Mouse (Mus musculus): ENCODE data around the gene Tlr3.

Tlr3 gene

GRCm38 (mm10) chr8:45410882-45411281, at the start of gene Tlr3:
TSS of gene Tlr3 (minus strand) at chr8:45411080.
- DNase-seq: peak; percentile 11

- DNase-seq: no peak
These were observed 47.0 kb upstream of the Tlr3 start for GRCm38 (mm10) chr8:45457874-45458273.

DNA sequence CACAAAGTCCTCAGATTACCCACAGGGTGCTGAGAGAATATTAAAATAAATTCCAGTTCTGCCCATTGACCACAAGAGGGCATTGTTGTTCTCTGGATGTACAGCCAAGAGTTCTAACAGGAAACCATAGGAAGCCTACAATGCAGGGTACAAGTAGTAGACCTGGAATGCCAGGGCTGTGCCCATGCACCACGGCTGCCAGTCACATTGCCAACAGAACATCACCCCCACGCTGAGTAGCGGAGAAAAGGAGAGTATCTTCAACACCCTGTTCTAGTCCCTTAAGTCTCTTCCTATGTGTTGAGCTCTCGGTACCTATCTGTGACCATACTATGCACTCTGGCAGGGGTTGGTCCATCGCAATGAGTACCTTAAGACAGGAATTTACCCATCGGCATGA, 43.5 kb upstream of the Tlr3 start:
- DNase-seq: peak; percentile 53

DNA sequence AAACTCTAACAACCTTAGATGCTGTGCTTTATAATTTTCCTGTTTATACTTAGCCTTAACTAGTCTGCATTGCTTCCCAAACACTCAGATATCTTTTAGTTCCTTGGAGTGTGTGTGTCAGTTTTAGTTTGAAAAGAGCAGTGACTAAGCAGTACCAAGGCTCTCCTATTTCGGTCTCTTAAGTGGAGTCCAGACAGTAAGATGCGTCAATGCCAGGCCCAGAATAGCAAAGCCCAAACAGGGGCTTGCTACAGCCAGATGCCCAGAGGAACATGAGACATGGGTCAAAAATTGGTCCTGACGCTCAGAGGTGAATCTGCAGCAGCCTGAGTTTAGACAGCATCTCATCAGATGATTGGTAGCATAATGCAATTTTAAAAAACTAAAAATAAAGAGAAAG, 41.2 kb upstream of the Tlr3 start:
- no peak for DNase-seq

GRCm38 (mm10) chr8:45448842-45449241, 38.0 kb upstream of the Tlr3 start:
- DNase-seq: no peak

DNA sequence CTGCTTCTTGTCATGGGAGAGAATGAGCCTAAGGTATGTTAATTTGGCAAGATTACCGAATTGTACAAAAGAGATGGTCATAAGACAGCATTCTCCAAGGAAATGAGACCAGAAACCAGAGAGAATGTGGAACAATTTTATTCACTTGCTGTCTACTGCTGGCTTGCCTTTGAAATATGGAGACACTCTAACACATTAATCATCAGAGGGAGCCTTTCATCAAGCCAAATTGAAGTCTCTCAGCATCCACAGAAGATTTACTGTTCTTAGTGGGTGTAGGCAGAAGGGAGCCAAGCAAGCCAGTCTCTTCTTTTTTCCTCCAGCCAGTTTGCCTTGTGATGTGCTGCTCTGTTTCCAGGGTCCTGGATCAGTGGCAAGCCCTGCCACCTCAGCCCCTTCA, 37.4 kb upstream of the Tlr3 start:
- no peak for DNase-seq

GRCm38 (mm10) chr8:45438899-45439535, 28.1 kb upstream of the Tlr3 start:
- DNase-seq: no peak

- no peak for DNase-seq
These were observed 9.3 kb upstream of the Tlr3 start for GRCm38 (mm10) chr8:45420151-45420550.

- DNase-seq: no peak
These were observed 4.1 kb upstream of the Tlr3 start for GRCm38 (mm10) chr8:45414965-45415364.

DNA sequence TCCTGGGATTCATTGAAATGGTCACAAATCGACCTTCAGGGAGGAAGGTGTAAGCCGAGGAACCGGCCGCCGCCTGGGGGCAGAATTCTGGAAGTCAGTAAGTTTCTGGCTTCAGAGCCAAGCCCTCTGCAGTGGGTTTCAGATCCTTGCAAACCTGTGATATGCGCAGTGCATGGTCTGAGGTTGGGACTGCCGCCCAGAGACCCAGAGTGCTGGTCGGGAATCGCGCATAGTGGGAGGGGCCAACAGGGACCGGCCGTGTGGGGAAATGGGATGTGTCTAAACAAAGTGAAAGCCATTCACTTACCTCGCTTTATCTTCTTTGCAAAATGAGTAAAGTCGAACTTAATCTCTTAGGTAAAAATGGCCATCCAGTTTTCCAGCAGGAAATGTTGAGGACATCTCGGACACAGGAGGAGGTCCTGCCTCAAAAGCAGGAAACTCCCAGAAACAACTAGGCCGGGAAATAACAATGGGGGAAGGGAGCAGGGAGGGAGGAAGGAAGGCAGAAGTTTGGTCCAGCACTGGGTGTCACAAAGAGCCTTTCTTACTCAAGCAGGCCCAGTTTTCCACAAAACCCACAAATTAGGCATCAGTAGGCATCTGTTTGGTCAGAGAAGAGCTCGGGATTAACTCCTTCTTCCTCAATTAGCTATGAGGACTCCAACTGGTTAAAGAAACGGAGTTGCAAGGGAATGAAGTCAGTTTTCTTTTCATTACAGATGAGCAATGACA, 567 bp downstream of the Tlr3 start:
- DNase-seq: peak; percentile 79

- DNase-seq: no peak
These were observed 1.2 kb downstream of the Tlr3 start for GRCm38 (mm10) chr8:45409702-45410101.

- no peak for DNase-seq
These were observed 27.6 kb downstream of the Tlr3 start for GRCm38 (mm10) chr8:45383250-45383649.

- no peak for DNase-seq
These were observed 28.9 kb downstream of the Tlr3 start, which contains the start of gene Fam149a for GRCm38 (mm10) chr8:45381963-45382347. TSS of gene Fam149a (minus strand) at chr8:45382291.

DNA sequence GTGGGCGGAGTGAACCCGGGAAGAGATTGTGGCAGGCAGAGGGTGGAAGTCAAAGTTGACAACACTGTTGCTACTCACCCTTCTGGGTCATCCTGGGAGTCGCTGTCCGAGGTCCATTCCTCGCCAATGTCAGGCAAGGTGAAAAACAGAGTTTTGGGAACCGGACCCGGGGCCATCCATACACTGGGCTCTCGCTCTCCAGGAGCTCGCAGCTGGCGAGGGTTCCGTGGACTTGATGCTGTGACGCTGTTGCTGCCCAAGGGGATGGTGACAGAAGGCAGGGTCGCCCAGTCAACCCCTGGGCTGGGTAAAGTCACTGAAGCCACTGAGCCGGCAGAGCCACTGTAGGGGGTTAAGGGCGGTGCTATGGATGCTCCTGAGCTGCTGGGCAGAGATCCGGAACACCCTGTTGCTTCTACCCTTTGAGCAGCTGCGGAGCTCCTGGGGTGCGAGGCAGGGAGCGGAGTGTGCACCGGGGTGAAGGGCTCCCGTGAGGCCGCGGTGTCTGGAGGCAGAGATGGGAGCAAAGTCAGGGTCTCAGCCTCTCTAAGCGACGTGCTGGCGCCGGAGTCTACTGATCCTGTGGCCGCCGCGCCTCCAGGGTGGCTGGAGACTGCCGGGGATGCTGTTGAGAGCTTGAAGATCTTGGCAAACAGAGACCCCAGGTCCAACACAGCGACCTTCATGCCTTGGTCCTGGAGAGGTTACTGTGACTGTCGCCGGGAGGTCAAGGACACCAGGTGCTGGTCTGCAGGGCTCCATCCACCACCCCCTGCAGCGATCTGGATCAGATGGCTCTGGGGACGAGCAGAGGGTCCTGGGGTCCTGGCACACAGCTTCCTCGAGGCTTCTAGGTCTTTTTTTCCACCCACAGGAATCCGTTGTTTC, 29.6 kb downstream of the Tlr3 start:
- DNase-seq: no peak

DNA sequence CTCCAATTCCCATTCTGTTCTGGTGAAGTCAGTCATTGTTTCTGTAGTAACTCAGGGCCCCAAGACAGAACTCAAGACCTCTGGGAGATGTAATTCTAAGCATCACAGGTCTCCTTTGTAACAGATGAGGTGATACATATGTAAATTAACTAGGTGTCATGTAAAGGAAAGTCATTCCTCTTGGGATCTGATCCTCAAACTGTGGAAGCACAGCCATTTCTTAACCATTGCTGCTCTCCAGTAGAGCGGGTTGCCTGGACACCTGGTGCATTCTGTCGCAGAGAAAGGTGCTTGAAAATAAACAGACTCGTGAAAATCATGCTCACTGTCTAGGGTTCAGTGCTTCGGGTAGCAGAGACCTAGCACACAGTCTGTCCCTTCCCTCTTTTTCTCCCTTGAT, 30.3 kb downstream of the Tlr3 start:
- no peak for DNase-seq

DNA sequence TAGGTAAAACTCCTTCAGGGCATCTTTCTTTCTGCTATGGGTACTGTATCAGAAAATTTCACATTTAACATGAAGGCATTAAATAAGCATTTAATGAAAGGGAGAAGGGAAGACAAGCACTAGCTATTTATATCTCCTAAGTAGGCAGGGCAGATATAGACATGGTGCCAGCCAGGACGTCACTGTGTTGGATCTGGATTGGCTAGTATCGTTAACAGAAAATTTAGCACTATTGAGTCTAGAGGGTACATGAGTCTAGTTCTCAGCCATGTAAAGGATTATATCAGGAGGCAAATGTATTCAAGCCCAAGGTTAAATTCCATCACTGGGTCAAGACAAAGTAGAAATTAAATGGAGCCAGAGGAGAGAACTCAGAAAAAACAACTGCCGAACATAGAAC, 36.8 kb downstream of the Tlr3 start:
- no peak for DNase-seq

- no peak for DNase-seq
These were observed 43.7 kb downstream of the Tlr3 start for GRCm38 (mm10) chr8:45367154-45367553.

DNA sequence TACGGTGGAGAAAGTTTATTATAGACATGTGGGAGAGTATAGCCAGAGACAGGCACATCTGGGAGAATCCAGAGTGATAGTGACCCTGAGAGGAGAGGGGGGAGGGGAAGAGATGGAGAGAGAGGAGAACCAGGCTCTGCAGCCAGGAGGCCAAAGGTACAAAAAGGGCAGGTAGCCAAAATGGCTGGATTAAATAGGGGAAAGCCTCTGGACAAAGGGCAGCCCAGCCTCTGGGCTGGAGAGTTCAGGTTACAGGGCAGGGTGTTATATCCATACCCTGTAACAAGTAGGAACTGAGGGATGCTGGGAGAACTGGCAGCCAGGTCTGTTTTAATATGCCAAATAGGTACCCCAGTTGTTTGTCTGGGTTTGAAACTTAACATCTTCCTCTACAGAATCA, 47.7 kb downstream of the Tlr3 start:
- no peak for DNase-seq

DNA sequence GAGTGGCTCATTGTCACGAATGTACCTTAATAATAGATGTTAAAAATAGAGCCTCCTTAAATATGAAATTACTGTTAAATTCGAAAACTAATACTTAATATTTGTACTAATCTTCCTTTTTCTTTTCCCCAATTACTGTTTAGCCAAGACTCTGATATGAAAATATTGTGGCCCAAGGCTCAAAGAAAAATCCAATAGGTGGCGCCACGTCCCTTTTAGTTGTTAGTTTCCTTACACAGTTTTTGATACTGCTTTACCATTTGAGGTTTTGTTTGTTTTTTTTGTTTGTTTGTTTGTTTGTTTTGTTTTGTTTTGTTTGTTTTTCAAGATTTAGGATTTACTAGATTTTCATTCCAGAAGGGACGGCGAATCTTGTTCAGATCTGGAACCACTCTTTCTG, 48.6 kb downstream of the Tlr3 start:
- peak; percentile 38 for DNase-seq

DNA sequence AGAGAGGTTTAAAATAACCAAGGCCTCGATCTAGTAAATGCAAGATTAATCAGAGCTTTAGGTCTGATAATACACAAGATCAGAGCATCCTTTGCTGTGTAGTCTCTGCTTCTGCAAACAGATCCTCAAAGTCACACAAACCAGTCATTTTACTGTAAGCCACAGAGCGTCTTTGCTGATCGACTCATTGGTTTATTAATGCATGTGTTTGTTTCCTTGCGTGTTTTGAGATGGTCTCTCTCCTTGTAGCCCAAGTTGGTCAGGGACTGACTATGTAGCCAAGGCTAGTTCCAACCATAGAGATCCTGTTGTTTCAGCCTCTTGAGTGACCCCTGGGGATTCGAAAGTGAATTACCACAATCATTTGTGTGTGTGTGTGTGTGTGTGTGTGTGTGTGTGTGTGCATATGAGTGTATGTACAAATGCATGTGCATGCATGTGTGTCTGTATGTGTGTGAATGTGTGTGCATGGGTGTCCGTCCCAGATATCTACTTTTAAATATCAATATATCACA, 51.7 kb downstream of the Tlr3 start:
- no peak for DNase-seq

GRCm38 (mm10) chr8:45358132-45358918, 52.6 kb downstream of the Tlr3 start:
- DNase-seq: peak; percentile 60

GRCm38 (mm10) chr8:45355809-45356208, 55.1 kb downstream of the Tlr3 start:
- no peak for DNase-seq

All from kidney, adult 18-20 months (tissue).